Mouse (Mus musculus) bone marrow macrophage, adult 2 months (primary cell): ENCODE results near the gene Adora2b. TPM values are rescaled to one million over a fixed set of nuclear protein-coding genes. Genes with fewer than 3 reads are reported as not detected.
A peak's percentile ranks its signal among the peaks of the same experiment; 100 is the strongest.

Source experiments
- H3K27ac ChIP-seq: 2 replicates; pipeline ENCODE4 v1.5.1; 2012; ENCODE audit warnings: low read depth, low read length; ENCODE audit not compliant: insufficient read depth
- H3K4me1 ChIP-seq: 2 replicates; pipeline ENCODE4 v1.6.1; 2012; ENCODE audit warnings: low read length; ENCODE audit not compliant: control insufficient read depth, insufficient read depth
- H3K4me3 ChIP-seq: 2 replicates; pipeline ENCODE4 v1.5.1; 2012; ENCODE audit warnings: mild to moderate bottlenecking, low read length, moderate library complexity; ENCODE audit not compliant: insufficient read depth
- CTCF ChIP-seq: IDR thresholded peaks from 2 replicates; pipeline ENCODE4 v1.5.1; 2012; ENCODE audit warnings: low read depth, mild to moderate bottlenecking, low read length, moderate library complexity
- POLR2A ChIP-seq: IDR thresholded peaks from 2 replicates; pipeline ENCODE4 v1.6.1; 2012; ENCODE audit warnings: mild to moderate bottlenecking, low read depth, low read length, borderline replicate concordance
- polyA plus RNA-seq: library from polyadenylated mRNA; stranded (reverse); fragments of >200 nt; gene quantifications from 2 replicates; pipeline ENCODE4 v1.2.4, GENCODE M21; 2012; ENCODE audit not compliant: missing spikeins, insufficient read depth, insufficient read length

The Adora2b gene
- 1.4 and 2.3 TPM in 2 replicates for polyA plus RNA-seq

DNA sequence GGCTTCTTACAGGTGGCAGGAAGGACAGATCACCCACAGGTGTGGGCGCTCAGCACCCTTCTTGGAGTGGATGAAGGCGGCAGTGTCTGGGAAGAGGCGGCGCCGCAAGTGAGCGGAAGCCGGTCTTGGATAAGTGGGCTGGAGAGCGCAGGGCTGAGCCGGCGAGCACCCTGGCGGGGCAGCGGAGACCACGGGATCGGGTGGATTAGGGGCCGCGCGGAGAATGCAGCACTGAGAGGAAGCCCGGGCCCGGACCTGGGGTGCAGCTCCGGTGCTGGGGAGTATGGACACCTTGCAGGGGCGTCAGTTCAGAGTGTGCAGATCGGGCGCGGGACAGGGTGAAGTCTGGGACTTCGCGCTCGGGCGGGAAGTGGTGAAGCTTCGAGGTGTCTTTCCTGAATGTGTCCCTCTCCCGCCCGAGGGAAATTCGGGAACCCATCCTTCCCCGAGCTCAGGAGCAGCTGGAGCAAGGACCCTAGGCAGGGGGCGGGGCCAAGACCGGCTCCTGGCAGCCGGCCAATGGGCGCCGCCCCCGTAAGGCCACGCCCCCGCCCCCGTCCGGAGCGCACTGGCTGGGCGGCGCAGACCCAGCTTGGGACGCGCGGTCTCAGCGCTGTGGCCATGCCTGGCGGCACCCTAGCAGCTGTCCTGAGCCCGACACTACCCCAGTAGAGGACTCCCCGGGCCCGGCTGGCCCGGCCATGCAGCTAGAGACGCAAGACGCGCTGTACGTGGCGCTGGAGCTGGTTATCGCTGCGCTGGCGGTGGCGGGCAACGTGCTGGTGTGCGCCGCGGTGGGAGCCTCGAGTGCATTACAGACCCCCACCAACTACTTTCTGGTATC lies at the start of gene Adora2b:
Adora2b (plus strand) TSS at position 584 of the 844 bp plus-strand sequence.
- H3K27ac ChIP-seq, result no peak within 1 kb of the TSS
- no peak for TF ChIP-seq POLR2A
- no peak for TF ChIP-seq CTCF
- peaks cover 23% of the 10 kb centered on the region for H3K4me1 ChIP-seq
- H3K4me3 ChIP-seq, result peak within 1 kb of the TSS; percentile 71

DNA sequence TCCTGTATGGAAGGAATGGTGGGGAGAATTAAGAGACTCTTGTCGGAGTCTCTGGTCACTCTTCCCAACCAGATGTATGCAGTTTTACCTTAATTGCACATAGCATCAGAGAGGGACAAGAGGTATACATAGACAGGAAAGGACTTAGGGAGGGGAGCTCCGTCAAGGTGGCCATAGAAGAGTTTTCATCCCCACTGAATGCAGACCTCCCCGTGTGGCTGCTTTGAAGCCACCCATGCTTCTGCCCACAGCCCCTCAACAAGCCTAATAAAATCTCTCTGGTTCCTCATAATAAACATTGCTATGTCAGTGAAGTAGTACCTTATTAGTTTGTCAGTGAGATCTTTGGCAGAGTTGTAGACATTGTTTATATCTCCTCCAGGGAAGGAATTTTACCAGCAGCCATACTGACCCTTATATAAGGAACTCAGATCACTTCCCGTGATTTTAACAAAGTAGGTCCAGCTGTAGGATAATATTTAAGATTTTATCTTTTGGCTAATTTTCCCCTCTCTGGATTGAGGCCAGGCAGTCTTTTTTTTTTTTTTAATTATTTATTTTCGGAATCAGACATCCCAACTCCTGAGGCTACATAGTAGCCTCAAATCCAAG lies 47.8 kb upstream of the Adora2b start:
- no peaks in the 10 kb centered on the region for H3K4me1 ChIP-seq
- no peak overlapping the region for H3K27ac ChIP-seq
- TF ChIP-seq POLR2A (no peak), CTCF (no peak)
- no peak overlapping the region for H3K4me3 ChIP-seq

DNA sequence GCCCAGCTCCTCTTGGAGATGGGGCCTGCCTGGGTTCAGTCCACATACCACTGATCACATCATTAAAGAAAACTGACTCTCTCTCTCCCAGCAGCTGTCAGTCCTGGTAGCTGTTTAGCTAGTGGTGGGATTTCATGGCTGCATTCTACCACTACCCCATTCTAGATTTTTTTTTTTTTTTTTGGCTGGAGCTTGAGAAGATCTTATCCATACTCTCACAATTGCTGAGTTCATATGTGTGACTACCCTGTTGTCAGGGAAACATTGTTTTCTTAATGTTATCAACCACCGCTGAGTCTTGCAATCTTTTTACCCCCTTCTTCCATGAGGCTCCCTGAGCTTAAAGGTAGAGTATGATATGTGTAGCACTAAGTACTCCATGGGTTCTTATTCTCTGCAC lies 46.1 kb upstream of the Adora2b start:
- Histone ChIP-seq H3K27ac (no peak overlapping the region), H3K4me1 (no peaks in the 10 kb centered on the region), H3K4me3 (no peak overlapping the region)
- TF ChIP-seq CTCF (no peak), POLR2A (no peak)

DNA sequence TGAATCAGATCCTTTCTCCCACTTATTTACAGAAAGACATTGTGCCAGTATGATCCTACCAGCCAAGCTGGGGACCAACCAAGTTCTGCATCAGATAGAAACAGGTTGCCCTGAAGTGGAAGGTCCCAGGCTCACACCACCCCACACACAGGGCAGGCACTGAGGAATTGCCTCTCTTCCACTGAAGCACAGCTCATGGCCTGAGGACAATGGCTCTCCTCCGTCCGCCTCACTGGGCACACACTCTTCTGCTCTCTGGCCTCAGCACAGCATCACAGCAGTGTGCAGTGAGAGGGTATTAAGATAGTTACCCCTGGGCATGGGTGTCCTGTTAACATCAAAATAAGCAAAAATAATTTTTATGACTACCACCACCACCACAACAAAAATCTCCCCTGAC lies 39.7 kb upstream of the Adora2b start:
- Histone ChIP-seq H3K4me3 (no peak overlapping the region), H3K27ac (no peak overlapping the region), H3K4me1 (peaks cover 7% of the 10 kb centered on the region)
- TF ChIP-seq POLR2A (no peak), CTCF (no peak)

DNA sequence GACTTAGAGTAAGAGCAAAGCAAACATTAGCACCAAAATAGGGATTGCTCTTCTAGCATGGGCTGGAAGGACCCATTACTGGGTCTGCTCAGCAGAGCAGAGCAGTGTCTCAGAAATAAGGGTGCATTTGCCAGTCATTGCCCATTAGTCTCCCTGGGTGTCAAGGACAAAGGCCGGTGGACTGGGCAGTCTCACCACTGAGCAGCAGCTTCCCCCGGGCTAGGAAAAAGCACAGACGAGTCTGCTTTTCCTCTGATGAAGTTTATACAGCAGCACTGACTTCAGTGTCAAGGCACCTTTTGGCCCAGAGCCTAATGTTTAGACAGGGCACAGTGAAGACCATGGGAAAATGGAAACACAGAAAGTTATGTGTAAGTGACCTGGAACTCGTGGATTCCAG lies 38.9 kb upstream of the Adora2b start:
- Histone ChIP-seq H3K4me1 (peaks cover 7% of the 10 kb centered on the region), H3K4me3 (no peak overlapping the region), H3K27ac (peak overlapping the region; percentile 74)
- no peak for TF ChIP-seq POLR2A
- TF ChIP-seq CTCF, result no peak

DNA sequence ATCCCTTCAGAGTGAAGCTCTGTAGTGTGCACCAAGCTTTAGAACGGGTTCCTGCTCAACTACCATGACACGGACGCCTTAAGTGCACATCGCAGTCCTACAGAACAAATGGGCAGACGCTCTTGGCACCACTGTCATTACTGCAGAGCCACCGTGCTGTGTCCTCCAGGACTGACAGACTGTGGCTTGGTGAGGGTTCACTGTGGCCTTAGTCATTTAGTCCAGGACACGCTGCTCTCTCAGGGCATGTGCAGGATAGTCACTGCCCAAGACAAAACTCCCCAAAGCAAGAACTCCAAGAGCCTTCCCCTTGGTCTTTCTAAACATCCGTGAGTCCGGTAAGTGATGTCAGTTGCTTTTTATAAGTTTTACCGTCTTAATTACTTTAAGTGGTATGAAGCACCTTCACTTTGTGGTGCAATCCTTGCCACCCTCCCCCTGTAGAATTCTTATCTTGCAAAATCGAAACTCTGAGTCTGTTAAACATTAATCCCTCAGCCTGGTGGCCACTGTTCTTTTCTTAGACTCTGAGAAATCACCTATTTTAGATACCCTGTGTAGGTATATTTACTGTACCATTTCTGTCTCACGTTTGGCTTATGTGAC lies 35.3 kb upstream of the Adora2b start:
- H3K4me1 ChIP-seq, result peaks cover 17% of the 10 kb centered on the region
- no peak for TF ChIP-seq CTCF
- no peak for TF ChIP-seq POLR2A
- no peak overlapping the region for H3K4me3 ChIP-seq
- no peak overlapping the region for H3K27ac ChIP-seq

DNA sequence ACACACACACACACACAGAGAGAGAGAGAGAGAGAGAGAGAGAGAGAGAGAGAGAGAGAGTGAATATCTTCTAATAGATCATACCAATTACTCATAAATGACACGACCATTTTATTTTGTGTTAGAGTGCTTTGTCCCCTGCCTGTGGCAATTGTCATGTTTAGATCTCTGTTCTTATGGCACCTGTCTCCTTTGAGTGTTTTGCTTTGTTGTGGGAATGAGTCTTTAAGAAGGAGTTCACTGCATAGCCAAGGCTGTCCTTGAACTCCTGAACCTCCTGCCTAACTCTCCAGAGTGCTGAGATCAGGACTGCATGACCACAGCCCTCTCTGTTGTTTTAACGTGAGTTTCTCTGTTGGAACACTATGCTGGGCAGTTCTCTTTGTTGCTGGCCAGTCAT lies 33.7 kb upstream of the Adora2b start:
- H3K4me1 ChIP-seq, result peaks cover 16% of the 10 kb centered on the region
- TF ChIP-seq CTCF (no peak), POLR2A (no peak)

DNA sequence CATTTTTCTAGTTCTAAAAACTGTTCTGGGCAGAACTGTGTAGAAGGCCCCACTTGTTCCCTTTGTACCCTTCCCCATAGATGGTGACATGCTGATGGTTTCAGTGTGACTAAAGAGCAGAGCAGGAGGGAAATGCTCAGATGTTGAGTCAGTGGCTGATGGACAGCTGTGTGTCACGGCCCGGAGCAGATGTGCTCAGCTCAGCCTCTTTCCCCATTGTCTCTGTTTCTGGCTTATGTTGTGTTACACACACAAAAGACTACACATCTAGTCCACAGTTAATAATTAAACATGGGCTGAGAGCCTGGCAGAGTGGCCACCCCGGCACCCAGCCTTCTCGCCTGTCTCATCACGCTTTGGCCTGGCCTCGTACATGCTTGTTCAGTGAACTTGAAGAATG lies 31.0 kb upstream of the Adora2b start:
- Histone ChIP-seq H3K4me3 (no peak overlapping the region), H3K27ac (peak overlapping the region; percentile 4; the same call in 1 of the 2 replicates), H3K4me1 (peaks cover 36% of the 10 kb centered on the region)
- TF ChIP-seq CTCF (no peak), POLR2A (no peak)

More for the DNA sequence above, 33.7 kb upstream of the Adora2b start:
- H3K27ac ChIP-seq, result no peak overlapping the region
- H3K4me3 ChIP-seq, result no peak overlapping the region

DNA sequence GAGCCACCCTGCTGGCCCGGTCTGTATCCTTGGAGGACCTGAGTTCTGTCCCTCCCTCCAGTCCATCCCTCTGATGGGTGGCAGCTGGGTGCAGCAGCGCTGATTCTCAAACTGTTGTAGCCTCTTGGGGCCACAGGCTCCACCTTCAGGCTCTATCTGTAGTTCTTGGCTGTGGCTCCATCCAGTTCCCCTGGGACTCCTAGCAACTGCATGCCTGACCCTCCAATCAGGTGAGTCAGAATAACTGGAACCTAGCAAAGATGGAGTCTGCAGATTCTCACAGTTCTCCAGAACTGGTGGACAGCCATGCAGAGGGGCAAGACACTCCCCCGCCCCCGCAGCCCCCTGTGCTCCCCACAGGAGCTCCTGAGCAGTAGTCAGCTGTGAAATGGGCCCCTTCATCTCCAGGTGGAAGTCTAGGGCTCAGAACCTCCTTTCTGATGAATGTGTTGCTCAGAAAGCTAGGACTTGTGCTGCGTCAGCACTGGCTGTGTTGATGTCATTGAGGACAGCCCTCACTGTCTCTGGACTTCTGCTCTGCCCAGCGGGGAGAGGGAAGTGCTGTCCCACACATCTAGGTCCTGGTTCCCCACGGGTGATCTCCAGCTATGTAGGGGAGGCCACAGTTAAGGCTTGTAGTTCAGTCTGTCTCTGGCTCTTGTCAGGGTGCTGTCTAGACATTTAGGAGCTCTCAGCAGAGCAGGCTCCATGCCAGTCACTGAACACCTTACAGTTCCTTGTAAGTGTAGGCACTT lies 27.9 kb upstream of the Adora2b start:
- H3K4me3 ChIP-seq, result no peak overlapping the region
- H3K27ac ChIP-seq, result peak overlapping the region; percentile 26
- TF ChIP-seq CTCF (0 out of 2 replicates have a peak, but pooled peaks have one; percentile 16), POLR2A (no peak)
- H3K4me1 ChIP-seq, result peaks cover 56% of the 10 kb centered on the region

DNA sequence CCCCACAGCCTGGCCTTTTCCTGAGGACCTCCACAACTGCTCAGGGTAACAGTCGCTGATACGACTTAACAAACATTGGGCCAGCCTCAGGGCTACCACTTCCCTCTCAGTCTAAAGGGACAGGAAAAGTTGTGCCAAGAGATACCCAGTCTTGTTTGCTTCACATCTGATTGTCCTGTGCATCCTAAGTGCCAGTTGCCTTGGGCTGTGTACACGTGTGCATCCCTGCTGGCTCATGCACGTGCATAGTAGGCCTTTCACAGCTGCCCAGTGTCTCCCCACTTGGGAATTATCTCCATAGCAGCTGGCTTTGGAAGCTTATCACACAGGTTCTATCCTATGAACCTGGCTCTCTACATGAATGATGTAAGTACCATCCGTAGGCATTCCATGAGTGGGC lies 25.4 kb upstream of the Adora2b start:
- no peak for TF ChIP-seq POLR2A
- no peak for TF ChIP-seq CTCF
- Histone ChIP-seq H3K4me3 (0 out of 2 replicates have a peak overlapping the region, but pooled peaks have one; percentile 12), H3K27ac (peak overlapping the region; percentile 5; the same call in 1 of the 2 replicates), H3K4me1 (peaks cover 48% of the 10 kb centered on the region)
